Mouse (Mus musculus): ENCODE data around the gene Tfpt.
"Not testable (repeated sequence)": the region's sequence is repeated elsewhere in the genome, so short reads cannot be mapped to it uniquely, and the experiment has no call there.

The Tfpt gene

DNA sequence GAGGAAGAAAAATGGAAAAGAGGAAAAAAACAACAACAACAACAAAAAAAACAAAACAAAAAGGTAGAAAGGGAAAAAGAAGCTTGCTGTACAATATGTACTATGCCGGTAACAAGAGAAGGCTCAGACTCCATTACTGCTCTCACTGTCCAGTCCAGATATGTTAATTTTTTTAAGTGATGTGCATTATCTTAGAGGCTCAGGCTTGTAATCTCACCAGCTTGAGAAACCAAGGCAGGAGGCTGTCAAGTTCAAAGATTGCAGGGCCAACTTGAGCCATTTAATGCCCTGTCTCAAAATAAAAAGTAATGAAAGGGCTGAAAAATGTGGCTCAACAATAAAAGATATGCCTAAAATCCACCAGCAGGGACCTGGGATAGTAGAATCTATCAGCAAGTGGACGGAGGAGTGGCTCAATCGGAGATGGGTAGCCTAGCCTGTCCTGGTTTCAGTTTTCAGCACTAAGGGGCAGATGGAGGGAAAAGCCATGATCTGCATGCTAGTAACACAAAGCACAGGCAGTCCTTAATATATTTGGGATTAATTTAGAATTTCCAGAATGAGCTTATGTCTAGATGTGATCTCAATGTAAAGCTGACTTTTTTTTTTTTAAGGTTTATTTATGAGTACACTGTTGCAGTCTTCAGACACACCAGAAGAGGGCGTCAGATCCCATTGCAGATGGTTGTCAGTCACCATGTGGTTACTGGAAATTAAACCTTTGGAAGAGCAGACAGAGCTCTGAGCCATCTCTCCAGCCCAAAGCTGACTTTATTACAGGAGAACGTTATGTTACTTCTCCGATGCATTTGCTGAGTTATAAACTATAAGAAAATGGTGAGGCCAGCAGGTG lies 13.1 kb downstream of the Tfpt start:
- peak; percentile 22 for DNase-seq

DNA sequence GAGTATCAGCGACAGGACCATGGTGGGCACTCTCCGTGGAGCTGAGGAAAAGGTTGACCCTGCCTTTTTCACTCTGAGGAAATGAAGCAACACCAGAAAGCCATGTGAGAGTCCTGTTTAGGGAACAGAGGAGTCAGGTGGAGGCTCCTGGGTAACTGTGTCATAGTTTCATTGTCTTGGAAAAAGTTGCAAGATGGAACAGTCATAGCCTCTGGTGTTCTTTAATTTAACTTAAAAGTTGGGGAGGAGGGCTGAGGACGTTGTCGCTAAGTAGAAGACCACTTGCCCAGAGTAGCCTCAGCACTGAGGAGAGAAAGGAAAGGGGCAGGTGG lies 13.7 kb downstream of the Tfpt start, which contains the start of gene Oscar:
Gene Oscar (minus strand): TSS at position 101 of the 332 bp plus-strand sequence.
- no peak for DNase-seq

DNA sequence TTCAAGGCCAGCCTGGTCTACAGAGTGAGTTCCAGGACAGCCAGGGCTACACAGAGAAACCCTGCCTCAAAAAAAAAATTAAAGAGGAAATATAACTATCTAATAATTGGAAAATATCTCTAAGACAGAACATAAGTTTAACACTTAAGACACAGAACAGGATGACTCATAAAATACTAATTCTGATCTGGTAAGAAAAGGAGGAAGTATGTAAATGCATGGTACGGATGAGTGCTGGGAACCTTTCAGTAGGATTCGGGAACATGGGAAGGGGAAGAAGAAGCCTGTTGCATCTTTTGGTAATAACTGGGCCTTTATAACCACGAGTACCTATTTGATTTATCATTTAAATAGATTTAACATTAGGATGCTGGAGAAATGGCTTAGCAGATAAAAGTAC lies 15.7 kb downstream of the Tfpt start:
- no peak for DNase-seq

DNA sequence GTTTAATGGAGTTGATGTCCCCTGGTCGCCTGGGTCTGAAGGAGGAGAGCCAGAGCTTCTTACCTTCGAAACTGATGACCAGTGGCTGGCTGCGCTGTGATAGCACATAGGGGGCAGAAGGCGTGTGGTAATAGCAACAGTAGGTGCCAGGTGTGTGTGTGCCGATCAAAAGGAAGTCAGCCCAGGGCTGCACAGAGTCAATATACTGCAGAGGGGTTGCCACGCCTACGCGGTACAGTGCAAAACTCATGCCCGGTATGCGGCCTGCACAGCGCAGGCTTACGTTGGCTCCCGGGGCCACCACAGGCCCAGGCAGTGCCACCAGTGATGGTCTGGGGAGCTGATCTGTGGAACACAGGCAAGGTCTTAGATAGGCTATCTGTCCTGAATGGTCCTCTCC lies 18.7 kb downstream of the Tfpt start:
- no peak for DNase-seq

GRCm38 (mm10) chr7:3610437-3610836 lies 19.3 kb downstream of the Tfpt start:
- no peak for DNase-seq

DNA sequence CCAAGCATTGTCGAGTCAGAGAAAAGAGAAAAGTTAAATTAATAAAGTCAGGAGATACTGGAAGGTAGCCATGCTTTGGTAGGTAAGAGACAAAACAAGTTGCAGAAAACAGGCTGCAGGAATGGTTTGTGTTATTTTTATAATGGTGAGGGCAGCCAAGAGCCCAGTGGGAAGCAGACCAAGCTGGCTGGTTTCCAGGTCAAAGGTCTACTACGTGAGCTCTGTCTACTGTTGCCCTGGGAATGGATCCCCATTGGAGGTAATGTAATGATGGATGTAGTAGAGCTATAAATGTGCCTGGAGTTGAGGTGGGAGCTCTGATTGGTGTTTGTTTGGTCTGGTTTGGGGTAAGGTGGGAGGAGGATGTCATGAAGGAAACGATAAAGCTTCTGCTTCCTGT lies 20.6 kb downstream of the Tfpt start:
- DNase-seq: peak; percentile 76

- no peak for DNase-seq
These were observed 21.1 kb downstream of the Tfpt start for GRCm38 (mm10) chr7:3608668-3609067.

GRCm38 (mm10) chr7:3607391-3607790 lies 22.3 kb downstream of the Tfpt start:
- DNase-seq: no peak

DNA sequence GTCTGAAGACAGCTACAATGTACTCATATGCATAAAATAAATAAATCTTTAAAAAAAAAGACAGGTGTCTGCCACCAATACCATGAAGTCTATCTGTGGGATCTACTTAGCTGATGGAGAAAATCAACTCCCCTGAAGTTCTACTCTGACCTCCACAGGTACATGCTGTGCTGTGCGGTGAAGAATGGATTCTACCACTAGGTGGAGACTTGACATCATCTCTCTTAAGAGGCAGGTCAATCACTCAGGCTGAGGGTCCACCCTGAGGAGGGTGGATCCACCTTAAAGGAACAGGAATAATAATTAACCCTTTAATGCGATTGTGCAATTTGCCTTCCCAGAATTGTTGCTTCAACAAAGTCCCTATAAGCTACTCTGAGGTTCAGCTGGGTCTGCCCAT lies 22.9 kb downstream of the Tfpt start:
- peak; percentile 41 for DNase-seq

DNA sequence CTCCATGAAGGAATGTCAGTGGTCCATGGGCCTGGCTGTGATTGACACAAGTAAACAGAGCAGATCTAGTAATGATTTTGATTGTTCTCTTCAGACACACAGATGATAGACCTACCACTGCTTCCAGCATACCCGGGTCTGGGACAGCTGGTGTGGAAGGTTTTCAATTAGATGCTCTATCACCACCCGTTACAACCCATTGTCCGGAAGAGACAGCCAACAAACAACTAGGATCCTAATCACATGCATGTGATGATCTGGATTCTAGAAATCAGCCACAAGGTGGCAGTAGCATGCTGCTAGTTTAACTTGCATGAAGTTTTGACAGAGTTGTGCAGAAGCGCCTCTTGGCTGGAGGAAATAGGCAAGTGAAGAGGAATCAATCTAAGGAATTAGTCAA lies 28.6 kb downstream of the Tfpt start:
- peak; percentile 49 for DNase-seq

DNA sequence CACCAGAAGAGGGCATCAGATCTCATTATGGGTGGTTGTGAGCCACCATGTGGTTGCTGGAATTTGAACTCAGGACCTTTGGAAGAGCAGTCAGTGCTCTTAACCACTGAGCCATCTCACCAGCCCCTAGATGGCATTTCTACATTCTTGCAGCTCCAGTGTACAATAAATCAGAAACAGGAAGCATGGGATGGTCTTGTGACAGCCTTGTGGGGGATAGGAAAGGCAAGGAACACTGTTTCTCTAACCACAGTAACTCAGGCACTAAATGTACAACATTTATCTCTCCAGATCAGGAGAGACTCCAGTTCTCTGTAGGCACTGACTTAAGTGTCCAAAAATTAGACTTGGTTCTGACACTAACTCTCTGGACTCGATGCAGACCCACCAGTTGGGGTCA lies 32.0 kb downstream of the Tfpt start:
- DNase-seq: not testable (repeated sequence)

GRCm38 (mm10) chr7:3595146-3595545 lies 34.6 kb downstream of the Tfpt start:
- peak; percentile 69 for DNase-seq

DNA sequence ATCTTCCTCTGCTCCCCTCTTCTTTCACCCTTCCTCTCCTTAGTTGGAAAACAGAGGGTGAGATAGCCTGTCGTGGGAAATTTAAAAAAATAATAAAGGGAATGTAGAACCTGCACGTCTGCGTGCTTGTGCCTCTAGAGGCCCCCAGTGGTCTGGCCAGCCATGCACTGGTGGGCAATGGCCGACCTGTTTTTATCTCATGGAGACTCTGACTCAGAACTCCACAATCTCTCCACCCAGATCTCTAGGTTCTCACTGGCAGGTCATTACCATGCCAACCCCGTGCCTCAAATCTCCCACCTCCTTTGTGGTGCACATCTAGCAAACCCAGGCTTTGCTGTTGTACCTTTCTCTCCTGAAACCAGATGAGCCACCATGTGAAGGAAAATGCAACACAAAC lies 35.0 kb downstream of the Tfpt start:
- DNase-seq: no peak

GRCm38 (mm10) chr7:3593855-3594254 lies 35.9 kb downstream of the Tfpt start:
- no peak for DNase-seq

GRCm38 (mm10) chr7:3591534-3591933 lies 38.2 kb downstream of the Tfpt start:
- DNase-seq: no peak

DNA sequence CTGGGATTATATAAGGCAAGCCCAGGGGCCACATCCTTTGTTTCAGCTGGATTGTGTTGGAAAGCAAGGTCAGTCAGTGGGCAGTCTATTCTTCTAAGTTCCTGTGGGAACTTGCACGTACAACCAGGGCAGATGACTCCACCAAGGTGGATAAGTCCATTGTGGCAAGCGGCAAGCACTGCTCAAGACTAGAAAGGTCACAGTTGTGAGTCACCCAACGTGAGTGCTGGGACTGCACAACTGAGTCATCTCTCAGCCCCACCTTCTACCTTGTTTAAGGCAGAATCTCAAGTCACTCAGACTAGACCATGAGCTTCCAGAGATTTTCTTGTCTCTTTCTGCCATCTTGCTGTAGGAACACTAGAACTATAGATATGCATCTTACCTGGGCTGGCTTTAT lies 39.2 kb downstream of the Tfpt start:
- no peak for DNase-seq

DNA sequence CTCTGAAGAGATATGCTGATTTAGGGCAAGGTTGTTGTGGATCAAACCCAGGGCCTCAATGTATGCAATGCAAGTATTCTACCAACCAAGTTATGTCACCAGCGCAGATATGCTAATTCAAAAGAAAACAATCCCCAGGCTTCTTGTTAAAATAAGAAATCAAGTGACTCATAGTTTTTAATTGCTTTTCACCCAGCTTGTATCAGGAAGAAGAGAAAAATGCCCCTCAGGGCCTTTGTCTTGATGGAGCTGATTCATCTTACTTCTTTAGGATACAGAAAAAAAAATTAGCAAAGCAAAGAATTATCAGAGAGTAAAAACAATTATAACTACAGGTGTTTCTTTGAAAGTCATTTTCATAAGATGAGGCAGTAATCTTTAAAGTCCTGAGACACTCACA lies 42.4 kb downstream of the Tfpt start:
- no peak for DNase-seq

DNA sequence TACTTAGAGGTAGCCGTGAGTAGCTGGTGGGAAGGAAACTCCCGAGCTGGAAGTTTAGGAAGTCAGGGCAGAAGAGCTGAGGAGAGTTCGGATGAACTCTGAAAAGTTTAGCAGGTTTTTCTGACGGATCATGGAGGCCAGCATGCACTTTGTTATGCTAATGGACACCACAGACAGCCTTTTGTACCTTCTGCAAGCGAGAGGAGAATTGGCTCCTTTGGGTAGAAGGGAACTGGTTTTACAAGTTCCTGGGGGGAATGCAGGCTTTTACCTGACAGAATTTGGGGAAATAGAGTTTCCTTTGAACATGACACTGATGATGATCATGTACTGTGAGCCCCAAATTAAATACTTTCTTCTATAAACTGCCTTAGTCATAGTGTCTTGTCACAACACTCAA lies 43.5 kb downstream of the Tfpt start:
- DNase-seq: no peak

DNA sequence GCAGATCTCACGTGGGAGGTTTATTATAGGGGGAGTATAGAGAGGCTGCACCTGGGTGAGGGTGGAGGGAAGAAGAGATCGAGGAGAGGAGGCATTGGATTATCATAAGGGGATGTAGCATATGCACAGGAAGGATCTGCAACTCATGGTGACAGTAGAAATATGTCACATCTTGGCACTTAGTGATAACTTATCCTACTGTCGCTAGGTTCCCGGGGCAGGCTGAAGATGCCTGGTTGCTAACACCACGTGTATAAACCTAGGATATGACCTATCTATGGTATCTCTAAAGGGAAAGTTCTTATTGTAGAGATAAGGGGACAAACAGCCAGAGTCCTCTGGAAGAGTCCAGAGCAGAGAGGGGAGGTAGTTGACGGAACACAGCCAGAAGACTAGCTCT lies 44.0 kb downstream of the Tfpt start:
- DNase-seq: no peak

- DNase-seq: no peak
These were observed 49.7 kb downstream of the Tfpt start for GRCm38 (mm10) chr7:3580029-3580428.

DNA sequence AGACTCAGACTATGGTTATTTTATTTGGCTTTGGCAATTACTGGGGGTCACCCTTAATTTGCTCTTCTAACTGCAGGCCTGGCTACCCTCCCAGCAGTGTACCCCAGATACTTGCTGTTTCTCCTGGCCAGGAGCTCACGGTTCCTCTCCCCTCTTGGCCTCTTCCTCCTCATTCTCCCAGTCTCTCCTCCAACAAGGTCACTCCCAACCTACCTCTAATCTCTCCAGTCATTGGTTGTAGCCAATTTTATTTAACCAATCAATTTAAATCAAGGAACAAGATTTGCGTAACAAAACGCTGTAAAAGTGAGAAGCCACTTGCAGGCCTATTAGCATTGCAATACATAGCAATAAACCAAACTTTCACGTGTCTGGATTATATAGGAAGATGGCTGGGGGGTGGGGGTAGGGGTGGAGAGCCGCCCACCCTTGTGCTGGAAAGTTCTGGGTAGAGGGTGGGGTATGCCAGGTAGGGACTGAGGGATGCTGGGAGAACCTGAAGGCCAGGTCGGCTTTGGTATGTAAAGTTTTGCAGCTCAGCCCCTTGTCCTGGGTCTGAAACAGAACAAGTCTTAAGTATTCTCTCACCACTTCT lies 50.7 kb downstream of the Tfpt start:
- DNase-seq: no peak

- DNase-seq: no peak
These were observed 51.5 kb downstream of the Tfpt start for GRCm38 (mm10) chr7:3578196-3578595.

GRCm38 (mm10) chr7:3576354-3577124 lies 53.2 kb downstream of the Tfpt start:
- DNase-seq: no peak

DNA sequence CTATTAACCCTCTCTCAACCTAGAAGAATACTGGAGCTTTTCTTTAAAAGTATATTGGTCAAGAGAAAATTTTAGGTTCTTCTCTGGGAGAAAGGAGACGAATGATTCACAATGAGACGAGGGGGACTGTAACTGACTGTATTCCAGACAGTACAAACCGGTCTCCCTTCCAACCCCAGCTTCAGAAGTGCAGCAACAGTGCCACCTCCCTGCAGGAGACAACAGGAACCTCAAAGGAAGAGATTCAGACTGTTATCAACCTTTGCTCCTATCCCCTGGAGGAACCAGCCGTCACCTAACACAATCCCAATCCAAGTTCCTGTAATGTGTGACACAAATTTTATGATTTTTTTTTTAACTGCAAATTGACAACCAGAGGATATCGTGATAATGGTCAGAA lies 55.5 kb downstream of the Tfpt start:
- DNase-seq: no peak

Measured in kidney, adult 11 months (tissue).